Mouse (Mus musculus) liver, adult (tissue): ENCODE measurements around the gene Rnf217.

Experiments
- GATA4 ChIP-seq: IDR thresholded peaks from 2 replicates; pipeline ENCODE4 v1.6.1; 2014; ENCODE audit warnings: mild to moderate bottlenecking, low read length; ENCODE audit not compliant: insufficient replicate concordance

The Rnf217 gene

GRCm38 (mm10) chr10:31580722-31581121 is 28.3 kb downstream of the Rnf217 start:
- no peak for TF ChIP-seq GATA4

- no peak for TF ChIP-seq GATA4
Measured at GRCm38 (mm10) chr10:31580073-31580472, 28.9 kb downstream of the Rnf217 start.

- TF ChIP-seq GATA4 = no peak
Measured at GRCm38 (mm10) chr10:31573267-31573666, 35.7 kb downstream of the Rnf217 start.

GRCm38 (mm10) chr10:31557311-31557710 is 51.7 kb downstream of the Rnf217 start:
- no peak for TF ChIP-seq GATA4

GRCm38 (mm10) chr10:31555433-31555960 is 53.5 kb downstream of the Rnf217 start:
- TF ChIP-seq GATA4 = no peak

- no peak for TF ChIP-seq GATA4
Measured at GRCm38 (mm10) chr10:31553302-31553701, 55.7 kb downstream of the Rnf217 start.

- TF ChIP-seq GATA4 = peak; percentile 94
Measured at GRCm38 (mm10) chr10:31551850-31552249, 57.1 kb downstream of the Rnf217 start.

- TF ChIP-seq GATA4 = no peak
Measured at GRCm38 (mm10) chr10:31551362-31551761, 57.6 kb downstream of the Rnf217 start.

- TF ChIP-seq GATA4 = no peak
Measured at GRCm38 (mm10) chr10:31547156-31547555, 61.8 kb downstream of the Rnf217 start.

GRCm38 (mm10) chr10:31544149-31544942 is 64.6 kb downstream of the Rnf217 start:
- TF ChIP-seq GATA4 = no peak

GRCm38 (mm10) chr10:31540518-31540917 is 68.5 kb downstream of the Rnf217 start:
- no peak for TF ChIP-seq GATA4

GRCm38 (mm10) chr10:31539351-31539750 is 69.6 kb downstream of the Rnf217 start:
- no peak for TF ChIP-seq GATA4

- TF ChIP-seq GATA4 = no peak
Measured at GRCm38 (mm10) chr10:31538721-31539120, 70.3 kb downstream of the Rnf217 start.

GRCm38 (mm10) chr10:31538243-31538642 is 70.7 kb downstream of the Rnf217 start:
- TF ChIP-seq GATA4 = no peak

GRCm38 (mm10) chr10:31537213-31537612 is 71.8 kb downstream of the Rnf217 start:
- no peak for TF ChIP-seq GATA4

- TF ChIP-seq GATA4 = no peak
Measured at GRCm38 (mm10) chr10:31535046-31535445, 73.9 kb downstream of the Rnf217 start.

GRCm38 (mm10) chr10:31533270-31533826 is 75.6 kb downstream of the Rnf217 start:
- no peak for TF ChIP-seq GATA4

- TF ChIP-seq GATA4 = no peak
Measured at GRCm38 (mm10) chr10:31532782-31533181, 76.2 kb downstream of the Rnf217 start.
